ENCODE assay signal across 8 mouse cellular contexts in the genomic region with DNA sequence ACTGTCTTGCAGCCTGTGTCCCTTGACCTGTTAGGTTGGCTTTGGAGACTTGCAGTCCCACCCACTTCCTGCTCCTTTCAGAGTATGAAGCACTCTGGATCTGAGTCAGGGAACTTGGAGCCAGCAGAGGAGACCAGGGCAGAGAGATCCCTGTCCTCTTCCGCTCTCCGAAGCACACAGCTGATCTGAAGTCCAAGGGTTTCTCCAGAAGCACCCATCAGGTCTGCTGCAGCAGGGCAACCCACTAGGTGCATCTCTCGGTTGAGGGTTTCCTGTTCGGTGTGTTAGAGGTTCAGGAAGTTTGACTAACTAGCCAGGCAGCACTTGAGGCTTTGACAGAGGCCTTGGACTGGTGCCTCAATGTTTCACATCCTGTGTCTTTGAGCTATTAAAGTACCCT. TPM values are rescaled to one million over a fixed set of nuclear protein-coding genes. Genes with fewer than 3 reads are reported as not detected.
DNase-seq lines count a peak whose midpoint lies in the region; ATAC-seq and TF ChIP-seq lines count a peak whose summit lies in the region.
"Had no signal": no experiment of that assay in that cellular context is flagged by ENCODE, and none has a peak within 500 bp of the region (broad histone marks: within the 10 kb centered on the region; RNA-seq: fewer than 3 reads in every experiment).

No protein-coding gene starts in this region.

- H3K4me2 ChIP-seq in neural tube, embryonic 12.5 days (replicated peaks): peak overlapping the region; percentile 29

- peak overlapping the region; percentile 81 for H3K27ac ChIP-seq in thymus, adult 2 months (ENCODE audit: control insufficient read depth, insufficient read depth, low read length)
- H3K27ac ChIP-seq in embryonic fibroblast, embryonic 13.5 days (ENCODE audit: insufficient read depth, low read length): peak overlapping the region; percentile 93
- no peak overlapping the region for H3K27ac ChIP-seq in neural tube, embryonic 12.5 days

- TF ChIP-seq POLR2A in thymus, adult 2 months (IDR thresholded peaks at IDR 0.05; ENCODE audit: control insufficient read depth, extremely low read depth, insufficient read depth, low read length, poor library complexity): no peak
- TF ChIP-seq POLR2A in embryonic fibroblast, embryonic 13.5 days (IDR thresholded peaks at IDR 0.05; ENCODE audit: low read depth, low read length): peak; percentile 59

- no peak for DNase-seq in thymus, adult 2 months
- DNase-seq in thymus, postnatal 10 days (ENCODE audit: low spot score in 2 of 2): no peak
- peak; percentile 61 for DNase-seq in kidney, postnatal 14 days
- no peak for DNase-seq in right cerebral cortex, adult 2 months (ENCODE audit: low spot score in 2 of 2)

- 30% methylated on average over 4 of the region's 4 CpGs for WGBS in thymus, adult 2 months
- WGBS in neural tube, embryonic 12.5 days: 83% methylated on average over 4 of the region's 4 CpGs

- no peaks in the 10 kb centered on the region for H3K9me3 ChIP-seq in neural tube, embryonic 12.5 days

- no peak for ATAC-seq in neural tube, embryonic 12.5 days (ENCODE audit: low FRiP score, low read depth)
- ATAC-seq in frontal cortex, adult (ENCODE audit: low TSS enrichment): no peak

- TF ChIP-seq CTCF in thymus, adult 2 months (IDR thresholded peaks at IDR 0.05; ENCODE audit: borderline replicate concordance, control insufficient read depth, extremely low read depth, insufficient read depth, low read length, poor library complexity): no peak
- no peak for TF ChIP-seq CTCF in embryonic fibroblast, embryonic 13.5 days (IDR thresholded peaks at IDR 0.05; ENCODE audit: borderline replicate concordance, insufficient read depth, low read length)

- peaks cover 3% of the 10 kb centered on the region; the same call in 1 of the 2 replicates for H3K36me3 ChIP-seq in thymus, adult 2 months (ENCODE audit: control insufficient read depth, insufficient read depth, low read length)
- H3K36me3 ChIP-seq in neural tube, embryonic 12.5 days: no peaks in the 10 kb centered on the region

- H3K4me1 ChIP-seq in thymus, adult 2 months (replicated peaks; ENCODE audit: control insufficient read depth, insufficient read depth, low read length): peaks cover 45% of the 10 kb centered on the region
- H3K4me1 ChIP-seq in embryonic fibroblast, embryonic 13.5 days (ENCODE audit: control insufficient read depth, insufficient read depth, low read length): peaks cover 20% of the 10 kb centered on the region
- peaks cover 24% of the 10 kb centered on the region for H3K4me1 ChIP-seq in neural tube, embryonic 12.5 days

- no peak overlapping the region for H3K9ac ChIP-seq in neural tube, embryonic 12.5 days

- peak overlapping the region; percentile 45 for H3K4me3 ChIP-seq in thymus, adult 2 months (ENCODE audit: control insufficient read depth, insufficient read depth, low read length)
- H3K4me3 ChIP-seq in embryonic fibroblast, embryonic 13.5 days (ENCODE audit: insufficient read depth, low read length): peak overlapping the region; percentile 49
- no peak overlapping the region for H3K4me3 ChIP-seq in neural tube, embryonic 12.5 days
- H3K4me3 ChIP-seq: erythroblast, embryonic 14.5 days had no signal

- no peaks in the 10 kb centered on the region for H3K27me3 ChIP-seq in thymus, adult 2 months (ENCODE audit: control insufficient read depth, insufficient read depth, low read length)
- H3K27me3 ChIP-seq in neural tube, embryonic 12.5 days (replicated peaks): peaks cover 21% of the 10 kb centered on the region

RNA-seq across cellular contexts. Expression of gene Anxa2, which starts 2.0 kb away (rescaled TPM):
- 409 and 412 TPM in 2 replicates for polyA plus RNA-seq in thymus, adult 2 months (2012; rRNA removed)
- polyA plus RNA-seq in embryonic fibroblast, embryonic 13.5 days (2011; ENCODE audit: insufficient read length, low read depth, missing spikeins): 1,213 and 1,412 TPM in 2 replicates
- 207 and 228 TPM in 2 replicates for polyA plus RNA-seq in neural tube, embryonic 12.5 days (2016; fragmentation: Nextera tagmentation; extraction: Ambion mirVana)

RNA-seq across cellular contexts. Expression of gene Ice2, which starts 57.7 kb away (rescaled TPM):
- polyA plus RNA-seq in thymus, adult 2 months (2012; rRNA removed): 5.6 and 6.8 TPM in 2 replicates
- 14.1 and 19.9 TPM in 2 replicates for polyA plus RNA-seq in embryonic fibroblast, embryonic 13.5 days (2011; ENCODE audit: insufficient read length, low read depth, missing spikeins)
- 17.5 and 18.1 TPM in 2 replicates for polyA plus RNA-seq in neural tube, embryonic 12.5 days (2016; fragmentation: Nextera tagmentation; extraction: Ambion mirVana)
